Mouse (Mus musculus) thymus, adult 2 months (tissue): ENCODE results near the gene Dcakd.

ENCODE experiments used
- CTCF ChIP-seq: fragments of 200-500 bp; IDR thresholded peaks from 2 replicates; pipeline ENCODE4 v1.5.1; 2012; ENCODE audit warnings: mild to moderate bottlenecking, control low read depth, low read length, moderate library complexity, borderline replicate concordance; ENCODE audit not compliant: control insufficient read depth, poor library complexity, insufficient read depth; ENCODE audit errors: extremely low read depth
- POLR2A ChIP-seq: fragments of 200-500 bp; IDR thresholded peaks from 2 replicates; pipeline ENCODE4 v1.6.1; 2012; ENCODE audit warnings: mild to moderate bottlenecking, low read length, control low read depth, moderate library complexity; ENCODE audit not compliant: control insufficient read depth, poor library complexity, insufficient read depth; ENCODE audit errors: extremely low read depth

- no peak for TF ChIP-seq POLR2A
- TF ChIP-seq CTCF = no peak
These were observed 29.9 kb downstream of the Dcakd start for GRCm38 (mm10) chr11:102998254-102998576.
